Mouse (Mus musculus) C2C12 (cell line): ENCODE results near the gene Pfn1. TPM values are rescaled to one million over a fixed set of nuclear protein-coding genes. Genes with fewer than 3 reads are reported as not detected.
A peak's percentile ranks its signal among the peaks of the same experiment; 100 is the strongest.

Source experiments
- H3K27me3 ChIP-seq: one replicate; pipeline ENCODE4 v1.6.1; 2011; ENCODE audit not compliant: control insufficient read depth, insufficient read depth, insufficient read length
- H3K36me3 ChIP-seq: one replicate; pipeline ENCODE4 v1.6.1; 2011; ENCODE audit not compliant: control insufficient read depth, insufficient read depth
- H3K4me3 ChIP-seq: one replicate; pipeline ENCODE4 v1.5.1; 2011; ENCODE audit warnings: mild to moderate bottlenecking, control low read depth; ENCODE audit not compliant: poor library complexity, insufficient read depth, severe bottlenecking
- H3K79me2 ChIP-seq: one replicate; pipeline ENCODE4 v1.6.1; 2011; ENCODE audit not compliant: control insufficient read depth, insufficient read depth
- H3K79me3 ChIP-seq: one replicate; pipeline ENCODE4 v1.6.1; 2011; ENCODE audit warnings: low read depth, control low read depth
- H3ac ChIP-seq: one replicate; pipeline ENCODE3; 2011; ENCODE audit warnings: low read depth; ENCODE audit not compliant: control insufficient read depth, insufficient read length
- CEBPB ChIP-seq: IDR thresholded peaks from one replicate; pipeline ENCODE4 v1.6.1; 2011; ENCODE audit warnings: low read depth, mild to moderate bottlenecking, control low read depth, moderate library complexity
- CTCF ChIP-seq: IDR thresholded peaks from one replicate; pipeline ENCODE4 v1.5.1; 2011; ENCODE audit not compliant: control insufficient read depth, insufficient read depth, insufficient read length
- FOSL1 ChIP-seq: IDR thresholded peaks from one replicate; pipeline ENCODE4 v1.8.0; 2011; ENCODE audit warnings: mild to moderate bottlenecking, low read length; ENCODE audit not compliant: poor library complexity, insufficient read depth, severe bottlenecking
- MAX ChIP-seq: IDR thresholded peaks from one replicate; pipeline ENCODE4 v1.6.1; 2011; ENCODE audit warnings: mild to moderate bottlenecking, control low read depth
- MYOD1 ChIP-seq: IDR thresholded peaks from one replicate; pipeline ENCODE4 v1.6.1; 2011; ENCODE audit warnings: low read depth; ENCODE audit not compliant: control insufficient read depth, insufficient read length
- MYOG ChIP-seq: IDR thresholded peaks from one replicate; pipeline ENCODE4 v1.6.1; 2011; ENCODE audit not compliant: control insufficient read depth, insufficient read length; ENCODE audit errors: extremely low read depth
- USF1 ChIP-seq: IDR thresholded peaks from one replicate; pipeline ENCODE4 v1.6.1; 2011; ENCODE audit warnings: low read depth, mild to moderate bottlenecking, control low read depth, moderate library complexity
- polyA plus RNA-seq: library from polyadenylated mRNA; unstranded; fragments of >200 nt; fragmentation: generic; extraction: Trizol; gene quantifications from one replicate; pipeline ENCODE4 v1.2.1, GENCODE M21; 2012; ENCODE audit warnings: missing spikeins

The Pfn1 gene
- polyA plus RNA-seq, 1 experiment, result 4,207 TPM

- H3K36me3 ChIP-seq, result peaks cover 74% of the 10 kb centered on the region
- TF ChIP-seq MAX (peak; percentile 45), MYOD1 (no peak)
Observed at GRCm38 (mm10) chr11:70647716-70648420, 6.6 kb downstream of the Pfn1 start.

GRCm38 (mm10) chr11:70646691-70647650 is 7.5 kb downstream of the Pfn1 start, which contains the start of the genes Rnf167 and Slc25a11:
Gene Rnf167, plus strand, starts transcription at chr11:70647235.
Gene Slc25a11, minus strand, starts transcription at chr11:70647479.
- Histone ChIP-seq H3K27me3 (no peaks in the 10 kb centered on the region), H3ac (peak within 1 kb of the TSS; percentile 94), H3K36me3 (peaks cover 65% of the 10 kb centered on the region), H3K79me2 (peaks cover 71% of the 10 kb centered on the region), H3K4me3 (peak within 1 kb of the TSS; percentile 92), H3K79me3 (peaks cover 39% of the 10 kb centered on the region)
- TF ChIP-seq MAX, result peak; percentile 24
- TF ChIP-seq CEBPB, result no peak
- peak; percentile 21 for TF ChIP-seq CTCF

More at GRCm38 (mm10) chr11:70647716-70648420, 6.6 kb downstream of the Pfn1 start:
- peaks cover 80% of the 10 kb centered on the region for H3K79me2 ChIP-seq
- peaks cover 48% of the 10 kb centered on the region for H3K79me3 ChIP-seq
- no peaks in the 10 kb centered on the region for H3K27me3 ChIP-seq
- H3ac ChIP-seq, result peak overlapping the region; percentile 67
- peak overlapping the region; percentile 52 for H3K4me3 ChIP-seq

DNA sequence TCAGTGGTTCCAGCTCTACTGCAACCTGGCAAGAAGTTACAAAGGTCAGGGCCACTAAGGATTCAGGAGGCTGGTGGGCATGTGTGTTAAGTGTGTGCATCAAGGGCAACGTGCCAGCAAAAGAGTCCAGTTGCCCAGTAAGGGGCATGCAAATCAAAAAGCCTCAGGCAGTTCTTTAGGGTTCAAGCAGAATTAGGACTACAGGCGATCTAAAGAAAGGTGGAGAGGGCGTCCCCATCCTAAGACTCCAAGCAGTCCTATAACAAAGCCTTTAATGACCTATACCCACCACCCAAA is 8.2 kb downstream of the Pfn1 start:
- Histone ChIP-seq H3K4me3 (peak overlapping the region; percentile 92), H3K36me3 (peaks cover 57% of the 10 kb centered on the region), H3K79me3 (peaks cover 31% of the 10 kb centered on the region), H3ac (peak overlapping the region; percentile 94), H3K79me2 (peaks cover 63% of the 10 kb centered on the region), H3K27me3 (no peaks in the 10 kb centered on the region)
- TF ChIP-seq MYOG (no peak), USF1 (no peak), FOSL1 (no peak), MAX (no peak), MYOD1 (no peak), CTCF (no peak), CEBPB (no peak)

DNA sequence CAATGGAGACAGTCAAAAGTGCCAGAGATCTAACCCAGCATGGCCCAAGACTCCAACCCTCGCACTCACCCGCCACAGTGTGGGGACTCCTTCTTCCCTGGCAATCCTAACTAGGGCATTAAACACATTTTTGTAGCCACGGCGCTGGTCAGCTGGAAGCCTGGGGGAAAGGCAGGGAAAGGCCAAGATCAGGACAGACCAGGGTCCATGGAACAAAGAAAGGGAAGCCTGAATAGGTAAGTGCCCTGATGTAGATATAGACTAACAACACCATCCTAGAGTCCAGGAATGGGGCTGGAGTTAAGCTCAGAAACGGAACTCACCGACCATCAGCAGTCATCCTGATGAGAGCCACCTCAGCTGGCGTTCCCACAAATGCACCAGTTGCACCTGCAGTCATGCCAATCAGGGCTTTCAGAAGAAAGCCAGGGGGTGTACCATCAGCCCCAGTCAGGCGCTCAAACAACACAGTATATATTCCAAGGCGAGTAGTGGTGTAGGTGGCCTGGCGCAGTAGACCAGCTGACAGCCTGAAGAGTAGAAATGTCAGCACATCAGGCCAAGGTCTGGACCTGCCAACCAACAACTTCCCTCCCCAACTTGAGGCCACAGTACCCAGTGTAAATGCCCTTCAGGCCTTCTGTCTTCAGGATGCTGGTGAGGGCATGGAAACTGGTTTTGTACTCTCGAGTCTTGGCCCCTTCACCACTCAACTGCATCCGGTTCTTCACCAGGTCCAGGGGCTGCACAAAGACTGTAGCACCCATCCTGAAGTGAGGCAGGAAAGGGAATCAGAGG is 8.8 kb downstream of the Pfn1 start:
- Histone ChIP-seq H3K4me3 (peak overlapping the region; percentile 92), H3ac (peak overlapping the region; percentile 94), H3K27me3 (no peaks in the 10 kb centered on the region), H3K79me3 (peaks cover 26% of the 10 kb centered on the region), H3K36me3 (peaks cover 52% of the 10 kb centered on the region), H3K79me2 (peaks cover 58% of the 10 kb centered on the region)
- TF ChIP-seq MYOG (no peak), CEBPB (no peak), USF1 (no peak), CTCF (no peak), MYOD1 (no peak), FOSL1 (no peak), MAX (no peak)

DNA sequence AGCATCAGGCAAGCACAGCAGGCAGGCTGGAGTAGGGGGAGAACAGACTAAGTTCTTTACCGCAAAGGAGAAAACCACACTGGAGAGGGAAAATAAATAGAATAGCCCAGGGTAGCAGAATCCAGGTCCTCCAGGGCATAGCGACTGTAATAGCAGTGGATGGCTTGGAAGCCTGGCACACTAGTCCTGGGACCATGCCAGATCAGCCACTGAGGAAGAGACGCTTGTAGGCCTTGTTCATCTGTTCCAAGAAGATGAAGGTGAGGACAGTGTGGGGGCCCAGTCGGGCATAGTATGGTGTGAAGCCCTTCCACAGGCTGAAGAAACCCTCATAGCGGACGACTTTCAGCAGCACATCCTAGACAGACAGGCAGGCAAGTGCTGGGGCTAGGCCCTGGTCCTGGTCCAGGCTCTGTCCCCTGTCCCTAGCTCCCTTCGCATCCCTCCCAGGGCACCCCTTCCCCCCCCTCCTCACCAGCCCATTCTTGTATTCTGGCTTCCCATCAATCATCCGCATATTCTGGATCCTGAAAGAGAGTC is 9.8 kb downstream of the Pfn1 start:
- no peak for TF ChIP-seq FOSL1
- no peak for TF ChIP-seq USF1
- TF ChIP-seq MYOD1, result no peak
- TF ChIP-seq MAX, result no peak
- no peak for TF ChIP-seq MYOG
- TF ChIP-seq CTCF, result no peak
- no peak for TF ChIP-seq CEBPB
- Histone ChIP-seq H3ac (no peak overlapping the region), H3K36me3 (peaks cover 41% of the 10 kb centered on the region), H3K4me3 (no peak overlapping the region), H3K27me3 (no peaks in the 10 kb centered on the region), H3K79me2 (peaks cover 48% of the 10 kb centered on the region), H3K79me3 (peaks cover 16% of the 10 kb centered on the region)
